Mouse (Mus musculus) intestine, embryonic 14.5 days (tissue): Measurements from ENCODE around the gene Ablim2. TPM values are rescaled to one million over a fixed set of nuclear protein-coding genes. Genes with fewer than 3 reads are reported as not detected.

Experiments
- ATAC-seq: fragments of 200-750 bp; cut with Nextera tagmentation; replicated peaks from 2 replicates; pipeline ENCODE4 v1.8.0; 2017; ENCODE audit warnings: low read depth, moderate number of reproducible peaks, moderate TSS enrichment, moderate library complexity; ENCODE audit not compliant: low FRiP score, low TSS enrichment
- DNase-seq: peaks from one replicate; pipeline ENCODE4 v3.0.0-alpha.2; 2018; ENCODE audit warnings: low spot score
- H3K27ac ChIP-seq: fragments of 300-500 bp; sonication (generic); 2 replicates; pipeline ENCODE4 v1.5.1; 2014; ENCODE audit warnings: low read depth, mild to moderate bottlenecking, control low read depth
- H3K27me3 ChIP-seq: fragments of 300-500 bp; sonication (generic); replicated peaks from 2 replicates; pipeline ENCODE4 v1.6.1; 2014; ENCODE audit warnings: low read length, control low read depth; ENCODE audit not compliant: control insufficient read depth, insufficient read depth
- H3K36me3 ChIP-seq: fragments of 300-500 bp; sonication (generic); 2 replicates; pipeline ENCODE4 v1.6.1; 2014; ENCODE audit warnings: low read length, control low read depth; ENCODE audit not compliant: control insufficient read depth, insufficient read depth
- H3K4me1 ChIP-seq: fragments of 300-500 bp; sonication (generic); replicated peaks from 2 replicates; pipeline ENCODE4 v1.6.1; 2014; ENCODE audit warnings: low read length, control low read depth, mixed read lengths; ENCODE audit not compliant: control insufficient read depth, insufficient read depth
- H3K4me2 ChIP-seq: fragments of 300-500 bp; sonication (generic); 2 replicates; pipeline ENCODE4 v1.6.1; 2014; ENCODE audit warnings: low read length
- H3K4me3 ChIP-seq: fragments of 300-500 bp; sonication (generic); 2 replicates; pipeline ENCODE4 v1.5.1; 2014; ENCODE audit warnings: low read depth, low read length, control low read depth, mixed read lengths
- H3K9ac ChIP-seq: fragments of 300-500 bp; sonication (generic); 2 replicates; pipeline ENCODE4 v1.6.1; 2014; ENCODE audit warnings: mild to moderate bottlenecking, low read length
- H3K9me3 ChIP-seq: fragments of 300-500 bp; sonication (generic); 2 replicates; pipeline ENCODE4 v1.6.1; 2016; ENCODE audit warnings: low read length, control low read depth; ENCODE audit not compliant: control insufficient read depth
- WGBS: fragments of 180-500 bp; shearing (Covaris S2); extraction: QIAGEN DNeasy Blood & Tissue Kit; methylation state at CpG from one replicate; pipeline ENCODE4 v1.1.7; 2014; 5-methylcytosine and 5-hydroxymethylcytosine counted together
- polyA plus RNA-seq: library from polyadenylated mRNA; unstranded; fragments of >200 nt; fragmentation: Nextera tagmentation; extraction: Ambion mirVana; gene quantifications from 2 replicates; pipeline ENCODE4 v1.2.1, GENCODE M21; 2014

Gene Ablim2
- polyA plus RNA-seq, 1 experiment from 2014 or later: 4.4 TPM

GRCm38 (mm10) chr5:35743238-35743951, 14.3 kb upstream of the Ablim2 start:
- no peak for DNase-seq
- WGBS: 78% methylated on average over 8 of the region's 8 CpGs
- H3K9ac ChIP-seq: no peak overlapping the region
- no peak overlapping the region for H3K4me2 ChIP-seq
- H3K4me3 ChIP-seq: no peak overlapping the region
- ATAC-seq: no peak
- peaks cover 10% of the 10 kb centered on the region; the same call in 1 of the 2 replicates for H3K4me1 ChIP-seq
- H3K27me3 ChIP-seq: peaks cover 8% of the 10 kb centered on the region; the same call in 1 of the 2 replicates
- H3K36me3 ChIP-seq: no peaks in the 10 kb centered on the region
- H3K9me3 ChIP-seq: no peaks in the 10 kb centered on the region
- H3K27ac ChIP-seq: no peak overlapping the region

- Histone ChIP-seq H3K4me3 (no peak overlapping the region), H3K27ac (no peak overlapping the region), H3K27me3 (peaks cover 8% of the 10 kb centered on the region; the same call in 1 of the 2 replicates), H3K9ac (no peak overlapping the region), H3K36me3 (no peaks in the 10 kb centered on the region), H3K9me3 (no peaks in the 10 kb centered on the region), H3K4me2 (no peak overlapping the region), H3K4me1 (0 out of 2 replicates have a peak, but pooled peaks cover 10% of the 10 kb centered on the region)
- 75% methylated on average over 7 of the region's 7 CpGs for WGBS
- ATAC-seq (no peak), DNase-seq (no peak)
Observed at GRCm38 (mm10) chr5:35743990-35744722, 13.5 kb upstream of the Ablim2 start.

- Histone ChIP-seq H3K4me3 (no peak overlapping the region), H3K4me1 (0 out of 2 replicates have a peak, but pooled peaks cover 9% of the 10 kb centered on the region), H3K4me2 (no peak overlapping the region), H3K9me3 (no peaks in the 10 kb centered on the region), H3K36me3 (no peaks in the 10 kb centered on the region), H3K27me3 (peaks cover 7% of the 10 kb centered on the region; the same call in 1 of the 2 replicates), H3K9ac (no peak overlapping the region), H3K27ac (no peak overlapping the region)
- 82% methylated on average over 5 of the region's 5 CpGs for WGBS
- DNase-seq (no peak), ATAC-seq (no peak)
Observed at GRCm38 (mm10) chr5:35745406-35745805, 12.3 kb upstream of the Ablim2 start.

DNA sequence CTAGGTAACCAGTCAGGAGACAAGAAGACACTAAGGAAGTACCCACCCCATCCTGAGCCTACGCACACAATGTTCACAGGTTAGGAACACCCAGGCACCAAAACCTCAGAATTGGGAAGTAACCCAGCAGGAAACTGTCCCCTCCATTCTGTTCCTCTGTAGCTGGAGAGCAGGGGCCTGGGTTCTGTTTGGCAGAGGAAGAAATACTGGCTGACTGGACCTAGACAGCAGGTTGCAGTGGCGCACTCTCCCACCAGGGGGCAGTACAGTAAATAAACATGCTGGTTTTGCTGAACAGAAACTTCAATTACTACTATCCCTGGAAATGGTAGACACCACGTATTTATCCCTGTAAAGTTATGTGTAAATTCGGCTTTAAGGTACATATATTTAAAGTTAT, 10.8 kb upstream of the Ablim2 start:
- H3K36me3 ChIP-seq: no peaks in the 10 kb centered on the region
- ATAC-seq (no peak), DNase-seq (peak; percentile 90)
- no peak overlapping the region for H3K27ac ChIP-seq
- no peaks in the 10 kb centered on the region for H3K4me1 ChIP-seq
- no peak overlapping the region for H3K4me2 ChIP-seq
- H3K9me3 ChIP-seq: no peaks in the 10 kb centered on the region
- H3K9ac ChIP-seq: no peak overlapping the region
- WGBS: 25% methylated on average over 4 of the region's 4 CpGs
- no peak overlapping the region for H3K4me3 ChIP-seq
- no peaks in the 10 kb centered on the region for H3K27me3 ChIP-seq

DNA sequence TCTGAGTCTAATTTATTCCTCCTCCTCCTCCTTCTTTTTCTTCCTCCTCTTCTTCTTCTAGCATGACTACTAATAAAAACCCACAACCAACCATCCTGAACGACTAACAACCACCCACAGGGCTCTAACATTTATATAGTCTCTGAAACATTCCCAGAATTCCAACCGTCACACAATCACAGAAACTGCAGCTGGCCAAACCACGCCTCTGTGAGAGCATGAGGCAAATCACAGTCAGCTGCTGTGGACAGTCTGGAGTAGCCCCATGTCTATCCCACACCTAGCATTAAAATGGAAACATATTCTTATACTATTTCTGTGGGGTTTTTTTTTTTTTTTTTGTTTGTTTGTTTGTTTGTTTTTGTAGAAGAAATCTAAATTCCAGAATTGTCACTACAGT, 8.3 kb upstream of the Ablim2 start:
- no peaks in the 10 kb centered on the region for H3K36me3 ChIP-seq
- no peaks in the 10 kb centered on the region for H3K4me1 ChIP-seq
- H3K4me3 ChIP-seq: no peak overlapping the region
- WGBS: 50% methylated on average over 3 of the region's 3 CpGs
- no peaks in the 10 kb centered on the region for H3K9me3 ChIP-seq
- no peak overlapping the region for H3K4me2 ChIP-seq
- no peaks in the 10 kb centered on the region for H3K27me3 ChIP-seq
- no peak overlapping the region for H3K27ac ChIP-seq
- DNase-seq: no peak
- ATAC-seq: no peak
- H3K9ac ChIP-seq: no peak overlapping the region

GRCm38 (mm10) chr5:35750026-35750425, 7.7 kb upstream of the Ablim2 start:
- Histone ChIP-seq H3K9ac (no peak overlapping the region), H3K4me3 (no peak overlapping the region), H3K36me3 (no peaks in the 10 kb centered on the region), H3K27me3 (no peaks in the 10 kb centered on the region), H3K9me3 (no peaks in the 10 kb centered on the region), H3K4me1 (no peaks in the 10 kb centered on the region), H3K4me2 (no peak overlapping the region), H3K27ac (no peak overlapping the region)
- DNase-seq (no peak), ATAC-seq (no peak)
- 94% methylated on average over 1 of the region's 1 CpGs for WGBS

DNA sequence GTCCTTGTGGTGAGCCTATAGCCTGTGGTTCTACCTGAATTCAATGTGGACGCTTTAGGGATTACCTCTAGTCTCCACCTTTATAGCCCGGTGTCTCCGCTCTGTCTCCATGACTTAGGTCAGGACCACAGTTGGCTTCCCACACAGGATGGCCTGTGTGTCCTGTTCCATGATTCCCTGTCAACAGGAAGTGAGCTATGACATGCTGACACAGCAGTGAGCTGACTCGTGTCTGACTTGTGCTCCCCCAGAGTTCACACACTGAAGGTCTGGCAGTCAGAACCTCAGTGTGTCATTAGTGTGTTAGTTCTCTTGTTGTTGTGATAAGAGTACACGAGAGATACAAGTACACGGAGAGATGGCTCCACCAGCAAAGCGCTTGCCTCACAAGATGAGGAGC, 6.7 kb upstream of the Ablim2 start:
- Histone ChIP-seq H3K27ac (no peak overlapping the region), H3K4me3 (no peak overlapping the region), H3K4me2 (no peak overlapping the region), H3K9me3 (no peaks in the 10 kb centered on the region), H3K36me3 (no peaks in the 10 kb centered on the region), H3K27me3 (no peaks in the 10 kb centered on the region), H3K4me1 (no peaks in the 10 kb centered on the region), H3K9ac (no peak overlapping the region)
- DNase-seq (no peak), ATAC-seq (no peak)
- WGBS: 77% methylated on average over 7 of the region's 7 CpGs

GRCm38 (mm10) chr5:35755131-35755733, 2.4 kb upstream of the Ablim2 start:
- WGBS: 27% methylated on average over 5 of the region's 5 CpGs
- H3K9me3 ChIP-seq: no peaks in the 10 kb centered on the region
- no peaks in the 10 kb centered on the region for H3K36me3 ChIP-seq
- no peak overlapping the region for H3K4me2 ChIP-seq
- DNase-seq (peak; percentile 69), ATAC-seq (no peak)
- no peak overlapping the region for H3K4me3 ChIP-seq
- no peak overlapping the region for H3K9ac ChIP-seq
- H3K27ac ChIP-seq: no peak overlapping the region
- peaks cover 35% of the 10 kb centered on the region for H3K27me3 ChIP-seq
- H3K4me1 ChIP-seq: peaks cover 8% of the 10 kb centered on the region; the same call in 1 of the 2 replicates
